Mouse (Mus musculus) adrenal gland, adult (tissue): ENCODE results near the gene Sohlh1.
"Not testable (repeated sequence)": the region's sequence is repeated elsewhere in the genome, so short reads cannot be mapped to it uniquely, and the experiment has no call there.

Source experiments
- DNase-seq, 2 experiments: peaks; one replicate each; pipeline ENCODE4 v3.0.0; 2022 to 2023; ENCODE audit warnings: low spot score in 1 of 2; ENCODE audit not compliant: inconsistent age in 2 of 2

The Sohlh1 gene

DNA sequence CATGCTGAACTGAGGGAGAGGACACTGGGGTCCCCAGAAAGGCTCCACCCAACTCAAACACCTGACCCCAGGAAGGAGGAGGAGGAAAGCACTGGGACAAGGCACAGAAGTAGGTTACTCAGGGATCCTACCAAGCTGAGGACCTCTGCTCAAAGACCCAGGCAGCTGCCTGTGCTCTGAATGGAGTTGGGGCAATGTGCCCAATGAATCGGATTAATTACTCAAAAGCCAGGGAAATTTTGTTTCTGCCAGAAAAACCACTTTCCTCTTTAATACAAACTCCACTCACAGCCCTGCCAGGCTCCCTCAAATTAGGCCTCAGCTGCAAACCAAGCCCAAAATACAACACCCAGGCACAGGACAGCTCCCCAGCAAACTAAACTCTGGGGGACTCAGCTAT, 4.3 kb downstream of the Sohlh1 start:
- DNase-seq = no peak

DNA sequence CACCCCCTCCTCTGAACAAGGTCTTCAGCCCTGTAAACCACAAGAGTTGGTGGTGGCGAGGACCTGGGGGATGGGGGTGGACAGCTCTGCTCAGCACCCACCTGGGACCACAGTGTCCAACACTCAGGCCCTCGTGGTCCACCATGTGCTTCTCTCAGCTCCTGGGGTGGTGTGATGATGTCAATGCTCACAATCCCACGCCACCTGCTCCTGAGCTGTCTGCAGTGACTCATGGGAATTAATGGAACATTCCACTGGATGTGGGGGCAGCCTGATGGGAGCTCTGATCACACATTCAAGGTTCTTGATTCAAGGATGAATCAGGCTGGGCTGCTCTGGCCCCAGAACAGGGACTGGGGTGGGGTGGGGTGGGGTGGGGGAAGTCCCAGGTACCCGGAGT, 4.9 kb downstream of the Sohlh1 start:
- peak; percentile 70 for DNase-seq

DNA sequence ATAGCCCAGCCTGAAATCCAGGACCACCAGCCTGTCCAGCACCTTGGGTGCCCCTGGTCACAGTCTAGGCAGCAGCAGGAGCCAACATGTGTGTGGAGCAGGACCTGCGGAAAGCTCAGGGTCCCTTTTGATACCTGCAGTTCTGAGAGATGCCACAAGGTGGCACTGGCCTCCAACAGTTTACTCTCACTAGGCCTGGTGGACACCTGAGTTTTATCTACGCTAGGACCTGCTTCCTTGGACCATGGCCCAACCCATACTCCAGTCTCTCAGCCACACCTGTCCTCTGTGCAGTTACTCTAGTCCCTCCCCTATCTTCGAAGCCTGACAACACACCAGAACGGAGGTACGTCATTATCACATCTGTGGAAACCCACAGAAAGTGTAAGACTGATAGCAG, 10.8 kb downstream of the Sohlh1 start:
- peak; percentile 74 to 93 for DNase-seq

DNA sequence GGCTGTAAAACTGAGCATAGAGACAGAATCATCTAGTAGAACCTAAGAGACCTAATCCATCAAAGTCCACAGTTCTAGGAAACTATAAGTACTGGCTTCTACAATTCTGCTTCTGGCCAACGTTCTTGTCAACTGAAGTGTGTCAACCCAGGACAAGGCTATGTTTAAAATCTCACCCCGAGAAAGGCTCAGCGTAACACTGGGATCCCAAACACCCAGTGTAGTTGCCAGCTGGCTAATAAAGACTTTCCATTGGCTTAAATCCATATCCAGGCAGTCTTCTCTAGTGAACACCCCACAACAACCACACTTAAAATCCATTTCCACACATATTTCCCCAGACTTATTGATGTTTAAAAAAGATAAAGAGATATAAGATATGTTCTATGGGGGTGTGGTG, 16.3 kb downstream of the Sohlh1 start:
- no peak for DNase-seq

DNA sequence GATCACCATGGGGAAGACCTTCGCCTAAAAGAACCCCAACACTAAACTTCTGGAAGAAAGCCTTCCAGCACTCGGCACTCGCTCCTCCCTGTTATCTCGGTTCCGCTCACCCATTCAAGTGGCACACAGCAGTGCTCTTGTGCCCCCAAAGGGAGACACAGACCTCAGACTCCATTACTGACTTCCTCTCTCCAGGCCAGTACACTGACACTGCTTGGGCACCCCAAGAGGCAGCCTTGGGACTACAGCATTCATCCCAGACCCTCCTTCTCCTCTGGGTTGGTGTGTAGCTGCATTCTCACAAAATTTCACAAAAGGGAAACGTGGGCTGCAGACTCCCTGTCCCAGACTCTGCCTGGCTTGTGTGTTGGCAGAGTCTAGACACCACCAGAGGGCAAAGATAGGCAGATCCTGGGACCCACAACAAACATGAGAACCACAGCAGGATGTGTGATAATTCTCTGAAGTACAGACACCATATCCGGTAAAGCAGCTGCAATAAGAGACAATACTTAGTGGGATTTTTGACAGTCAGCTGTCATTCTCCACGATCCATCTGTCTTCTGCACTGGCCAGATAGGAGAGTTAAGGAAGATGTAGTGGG, 18.6 kb downstream of the Sohlh1 start:
- no peak for DNase-seq

DNA sequence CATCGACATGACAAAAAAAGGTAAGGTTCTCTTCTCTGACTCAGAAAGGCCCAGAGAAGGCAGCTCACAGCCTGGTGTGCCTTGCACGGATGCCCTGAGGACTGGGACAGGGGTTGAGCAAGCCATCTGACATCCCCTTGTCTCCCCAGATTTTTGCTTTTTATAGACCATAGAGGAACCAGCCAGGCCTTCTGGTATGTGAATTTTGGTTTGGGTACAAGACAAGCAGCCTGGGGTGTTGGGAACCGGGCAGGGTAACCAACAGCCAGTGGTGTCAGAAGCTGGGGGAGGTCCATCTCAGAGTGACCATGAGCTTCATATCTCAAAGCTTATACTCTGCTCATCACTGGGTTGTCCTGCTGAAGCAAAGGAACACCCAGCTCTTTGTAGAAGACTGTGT, 22.3 kb downstream of the Sohlh1 start:
- DNase-seq = no peak

DNA sequence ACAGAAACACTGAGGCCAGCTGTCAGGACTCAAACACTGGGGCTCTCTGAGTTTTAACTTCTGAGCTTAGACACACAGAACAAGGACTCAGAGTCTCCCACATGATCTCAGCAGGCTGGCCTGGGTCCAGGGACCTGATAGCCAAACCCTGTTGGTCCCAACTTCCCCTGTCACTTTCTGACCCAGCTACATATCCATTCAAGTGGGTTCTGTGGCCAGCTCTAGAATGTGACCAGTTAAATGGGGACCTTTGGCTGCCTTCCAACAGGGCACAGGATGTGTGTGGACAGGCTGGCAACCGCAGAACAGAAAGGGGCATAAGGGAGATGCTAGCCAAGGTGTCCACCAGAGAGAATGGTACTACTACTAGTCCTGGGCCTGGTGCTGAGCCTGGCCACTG, 24.2 kb downstream of the Sohlh1 start, which contains the start of gene Lcn9:
Gene Lcn9 (plus strand): TSS at position 348 of the 400 bp plus-strand sequence.
- DNase-seq = peak; percentile 15 to 38

DNA sequence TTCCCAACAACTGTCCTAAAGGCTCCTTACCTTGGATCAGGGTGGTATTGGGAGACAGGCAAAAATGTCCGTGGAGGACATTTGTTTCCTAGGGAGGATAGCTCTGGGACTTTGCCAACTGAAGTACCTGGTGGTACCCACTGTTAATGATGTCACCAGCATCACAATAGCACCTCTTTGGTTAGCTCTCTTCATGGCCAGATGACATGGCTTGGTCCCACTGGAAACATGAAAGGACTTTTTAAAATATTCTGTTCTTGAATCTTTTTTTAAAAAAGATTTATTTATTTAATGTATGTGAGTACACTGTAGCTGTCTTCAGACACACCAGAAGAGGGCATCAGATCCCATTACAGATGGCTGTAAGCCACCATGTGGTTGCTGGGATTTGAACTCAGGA, 31.3 kb downstream of the Sohlh1 start, which contains the start of gene Glt6d1:
Gene Glt6d1 (minus strand): TSS at position 101 of the 400 bp plus-strand sequence.
- not testable (repeated sequence) for DNase-seq

DNA sequence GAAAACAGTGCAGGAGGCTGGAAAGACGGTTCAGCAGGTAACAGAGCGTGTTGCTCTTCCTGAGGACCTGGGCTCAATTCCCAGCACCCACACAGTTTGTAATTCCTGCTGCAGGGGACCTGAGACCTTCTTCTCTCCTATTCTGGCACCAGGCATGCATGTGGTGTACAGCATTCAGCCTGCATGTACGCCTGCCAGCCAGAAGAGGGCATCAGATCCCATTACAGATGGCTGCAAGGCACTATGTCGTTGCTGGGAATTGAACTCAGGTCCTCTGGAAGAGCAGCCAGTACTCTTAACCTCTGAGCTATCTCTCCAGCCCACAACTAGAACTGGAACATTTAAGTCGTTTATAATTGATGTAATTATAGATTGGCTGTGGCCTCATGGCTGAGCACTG, 33.7 kb downstream of the Sohlh1 start:
- DNase-seq = no peak

DNA sequence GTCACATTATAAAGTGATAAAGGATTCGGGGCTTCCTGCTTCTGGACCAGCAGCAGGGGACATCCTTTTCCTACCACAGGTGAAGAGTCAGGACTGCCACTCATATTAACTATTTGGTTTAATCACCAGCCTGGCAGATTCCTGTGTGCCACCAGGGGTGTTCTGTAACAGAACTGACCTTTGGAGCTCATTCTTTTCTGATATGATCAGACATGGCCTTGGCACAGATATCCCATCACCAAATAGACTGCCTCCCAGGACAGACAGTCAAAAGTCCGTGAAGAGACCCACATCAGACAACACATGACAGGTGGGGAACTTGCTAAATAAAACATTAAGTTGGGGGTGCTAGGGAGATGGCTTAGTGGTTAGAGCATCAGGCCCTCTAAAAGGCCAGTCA, 35.3 kb downstream of the Sohlh1 start:
- DNase-seq = peak; percentile 45 to 78

DNA sequence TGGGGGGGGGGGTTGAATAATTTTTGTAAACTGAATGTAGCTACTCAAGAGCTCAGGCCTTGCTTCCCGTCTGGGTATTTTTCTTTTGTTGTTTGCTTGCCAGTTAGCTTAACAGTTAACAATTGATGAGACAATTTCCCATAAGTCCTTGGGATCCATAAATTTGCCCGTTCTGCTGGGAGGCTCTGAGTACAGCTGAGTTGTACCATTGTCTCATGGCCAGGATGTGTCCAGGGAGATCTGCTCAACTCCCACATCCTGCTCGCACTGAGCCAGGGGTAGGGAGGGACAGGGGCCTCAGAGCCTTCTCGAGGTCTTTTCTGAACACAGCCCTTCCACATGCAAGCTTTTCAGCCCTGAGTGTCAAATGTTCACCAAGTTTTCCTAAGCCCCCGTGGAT, 49.0 kb downstream of the Sohlh1 start:
- DNase-seq = no peak

DNA sequence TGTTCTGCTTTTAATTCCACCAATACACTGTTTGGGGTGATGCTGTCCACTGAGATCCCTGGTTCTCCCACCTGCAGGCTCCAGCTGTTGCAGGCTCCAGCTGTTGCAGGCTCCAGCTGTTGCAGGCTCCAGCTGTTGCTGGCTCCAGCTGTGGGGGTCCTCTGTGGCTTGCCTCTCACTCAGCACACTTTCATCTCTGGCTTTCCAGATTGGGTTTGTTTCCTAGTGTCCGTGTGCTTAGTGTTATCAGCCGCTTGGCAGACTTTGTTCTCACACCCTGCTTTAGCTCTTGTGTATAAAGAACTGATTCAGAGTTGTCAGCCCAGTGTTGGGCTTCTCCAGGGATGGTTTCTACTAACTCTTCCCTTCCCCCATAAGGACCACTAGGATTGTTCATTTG, 49.4 kb downstream of the Sohlh1 start:
- DNase-seq = no peak
